Mouse (Mus musculus): ENCODE data around the gene Akirin1.

Gene Akirin1

DNA sequence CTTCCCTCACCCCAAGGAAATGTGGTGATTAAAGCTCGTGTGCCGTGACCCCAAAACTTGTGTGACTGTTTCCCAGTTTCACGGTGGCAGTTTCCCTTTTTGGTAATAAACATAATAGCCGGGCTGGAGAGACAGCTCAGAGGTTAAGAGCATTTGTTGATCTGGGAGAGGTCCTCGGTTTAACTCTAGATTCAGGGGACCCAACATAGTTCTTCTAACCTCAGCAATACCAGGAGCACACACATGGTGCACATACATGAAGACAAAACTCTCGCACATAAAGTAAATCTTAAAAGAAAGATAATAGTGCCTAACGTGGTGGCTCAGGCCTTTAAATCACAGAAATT is 31.7 kb downstream of the Akirin1 start:
- DNase-seq (ENCODE audit: low read depth, low spot score), result no peak

DNA sequence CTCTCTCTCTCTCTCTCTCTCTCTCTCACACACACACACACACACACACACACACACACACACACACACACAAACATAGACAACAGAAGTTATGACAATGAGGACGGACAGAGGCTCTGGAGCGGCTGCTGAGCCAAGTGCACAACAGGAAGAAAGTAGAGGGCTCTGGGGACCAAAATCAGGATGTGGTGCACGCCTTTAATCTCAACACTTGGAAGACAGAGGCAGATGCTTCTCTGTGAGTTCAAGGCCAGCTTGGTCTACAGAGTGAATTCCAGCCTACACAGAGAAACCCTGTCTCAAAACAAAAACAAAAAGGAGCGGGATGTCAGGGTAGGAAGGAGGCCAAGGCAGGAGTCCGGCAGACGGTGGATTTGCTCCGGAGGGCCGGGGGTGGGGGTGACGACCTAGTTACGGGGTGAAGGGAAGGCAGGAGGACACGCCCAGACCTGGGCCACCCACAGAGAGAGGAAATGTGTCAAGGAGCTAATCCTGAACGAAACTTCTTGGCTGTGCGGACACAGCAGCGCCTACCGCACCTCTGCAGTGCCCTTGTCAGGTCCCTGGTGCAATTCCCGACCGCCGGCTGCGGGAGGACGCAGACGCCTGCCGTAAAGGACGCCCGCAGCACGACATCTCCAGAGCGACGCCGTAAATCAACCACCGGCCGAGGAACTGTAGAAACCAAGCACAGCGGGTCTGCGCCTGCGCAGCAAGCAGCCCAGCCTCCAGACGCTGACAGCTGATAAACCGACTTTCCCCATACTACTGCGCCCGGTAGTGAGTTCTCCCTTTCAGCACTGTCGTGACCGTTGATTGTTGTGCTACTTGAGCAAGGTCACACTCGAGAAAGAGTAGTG is 32.3 kb downstream of the Akirin1 start, which contains the start of gene Ndufs5:
TSS of gene Ndufs5 (minus strand) at position 629 of the 860 bp plus-strand sequence.
- peak; percentile 97 for DNase-seq (ENCODE audit: low read depth, low spot score)

DNA sequence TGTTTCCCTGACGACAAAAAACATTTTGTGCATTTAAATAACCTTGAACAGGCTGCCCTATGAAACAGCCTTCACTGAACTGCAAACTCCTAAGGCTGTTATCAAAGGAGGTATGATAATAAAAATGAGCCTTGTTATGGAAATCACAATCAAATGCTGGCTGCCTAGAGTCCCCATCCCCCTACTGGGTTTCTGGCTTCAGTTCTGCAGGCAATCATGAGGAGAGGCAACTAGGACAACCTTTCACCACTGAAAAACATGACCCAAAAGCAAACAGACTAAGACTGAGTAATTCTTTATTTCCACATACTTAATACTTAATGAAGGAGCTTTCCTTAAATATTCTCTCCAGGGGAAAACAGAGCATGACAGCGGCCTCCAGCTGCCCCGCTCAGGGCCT is 37.7 kb downstream of the Akirin1 start:
- DNase-seq (ENCODE audit: low read depth, low spot score), result no peak

DNA sequence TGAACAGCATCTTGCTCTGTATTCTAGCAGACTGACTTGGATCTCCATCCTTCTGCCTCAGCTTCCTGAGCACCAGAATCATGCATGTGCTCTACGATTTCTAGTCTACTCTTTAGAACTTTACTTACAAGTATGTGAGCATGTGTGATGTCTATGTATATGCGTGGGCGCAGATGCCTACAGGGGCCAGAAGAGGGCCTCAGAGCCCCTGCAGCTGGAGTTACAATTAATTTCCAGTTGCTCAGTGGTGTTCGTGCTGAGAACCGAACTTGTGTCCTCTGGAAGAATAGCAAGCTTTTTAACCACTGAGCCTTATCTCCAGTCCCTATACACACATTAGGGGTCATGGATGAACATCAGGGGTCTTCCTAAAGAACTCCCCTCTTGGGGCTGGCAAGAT is 42.8 kb downstream of the Akirin1 start:
- no peak for DNase-seq (ENCODE audit: low read depth, low spot score)

DNA sequence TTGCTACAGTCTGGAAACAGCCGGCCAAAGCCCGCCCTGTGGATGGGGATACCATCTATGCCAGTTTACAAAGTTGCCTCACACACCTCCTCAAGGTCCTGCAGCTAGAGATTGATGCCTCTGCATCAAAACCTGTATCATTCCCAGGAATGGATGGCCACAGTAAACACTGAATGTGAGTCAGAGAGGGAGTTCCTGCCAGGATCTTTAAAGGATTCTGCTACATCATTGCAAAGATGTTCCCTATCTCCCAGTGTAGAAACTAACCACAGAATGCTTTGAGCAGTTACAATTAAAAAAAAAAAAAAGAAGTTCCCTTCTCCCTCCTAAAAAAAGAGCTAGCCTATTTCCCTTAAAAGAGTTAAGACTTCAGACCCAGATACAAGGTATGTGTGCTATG is 44.8 kb downstream of the Akirin1 start:
- DNase-seq (ENCODE audit: low read depth, low spot score), result no peak

DNA sequence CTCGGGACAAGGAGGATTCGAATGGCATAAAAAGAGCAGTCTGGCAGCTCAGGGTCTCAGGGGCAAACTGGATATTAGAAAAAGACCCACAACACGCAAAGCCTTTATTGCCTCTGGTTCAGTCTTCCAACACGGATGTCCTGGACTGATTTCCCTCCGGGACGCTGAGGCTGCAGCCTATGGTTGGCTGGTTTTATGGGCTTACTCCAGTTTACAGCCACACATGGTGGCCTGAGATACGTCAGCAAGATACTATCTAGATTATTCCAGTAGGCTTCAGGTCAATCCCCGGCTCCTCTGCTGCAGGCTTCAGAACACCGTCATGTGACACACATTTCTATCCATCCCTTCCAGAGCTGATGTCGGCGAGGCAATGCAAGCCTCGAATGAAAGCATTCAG is 56.8 kb downstream of the Akirin1 start:
- DNase-seq (ENCODE audit: low read depth, low spot score), result no peak

DNA sequence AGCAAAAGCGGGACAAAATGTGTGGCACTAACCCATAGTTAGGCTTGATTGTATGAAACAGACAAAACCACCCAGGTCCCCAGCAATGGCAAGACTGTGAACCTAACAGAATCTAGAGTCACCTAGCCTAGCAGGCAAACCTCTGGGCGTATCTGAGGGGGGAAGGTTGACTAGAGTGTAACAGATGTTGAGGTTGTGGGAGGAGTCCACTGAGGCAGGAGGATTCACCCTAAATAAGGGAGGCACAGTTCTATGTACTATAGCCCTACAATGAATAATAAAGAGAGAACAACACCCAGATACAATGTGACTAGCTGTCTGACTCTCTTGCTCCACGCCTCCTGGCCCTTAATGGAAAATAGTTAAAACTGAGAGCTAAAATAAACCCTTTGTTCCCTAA is 58.1 kb downstream of the Akirin1 start:
- DNase-seq (ENCODE audit: low read depth, low spot score), result no peak

DNA sequence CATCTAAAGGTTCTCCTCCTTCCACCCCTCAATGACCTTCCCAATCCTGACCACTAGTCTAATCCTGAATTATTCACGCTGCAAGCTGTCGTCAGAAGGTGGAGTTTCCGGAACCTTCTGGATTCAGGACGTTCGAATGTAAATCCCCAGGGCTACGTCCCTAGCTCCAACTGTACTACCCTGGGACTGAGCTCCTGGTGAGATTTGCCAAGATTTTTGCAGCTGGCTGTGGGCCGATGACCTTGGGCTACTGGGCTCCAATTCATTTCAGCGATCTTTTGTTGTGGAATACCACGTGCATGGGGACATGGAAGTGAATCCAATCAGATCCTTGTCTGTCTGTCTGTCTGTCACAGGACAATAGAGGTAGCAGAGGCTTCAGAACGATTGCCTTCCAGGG is 59.8 kb downstream of the Akirin1 start:
- DNase-seq (ENCODE audit: low read depth, low spot score), result no peak

DNA sequence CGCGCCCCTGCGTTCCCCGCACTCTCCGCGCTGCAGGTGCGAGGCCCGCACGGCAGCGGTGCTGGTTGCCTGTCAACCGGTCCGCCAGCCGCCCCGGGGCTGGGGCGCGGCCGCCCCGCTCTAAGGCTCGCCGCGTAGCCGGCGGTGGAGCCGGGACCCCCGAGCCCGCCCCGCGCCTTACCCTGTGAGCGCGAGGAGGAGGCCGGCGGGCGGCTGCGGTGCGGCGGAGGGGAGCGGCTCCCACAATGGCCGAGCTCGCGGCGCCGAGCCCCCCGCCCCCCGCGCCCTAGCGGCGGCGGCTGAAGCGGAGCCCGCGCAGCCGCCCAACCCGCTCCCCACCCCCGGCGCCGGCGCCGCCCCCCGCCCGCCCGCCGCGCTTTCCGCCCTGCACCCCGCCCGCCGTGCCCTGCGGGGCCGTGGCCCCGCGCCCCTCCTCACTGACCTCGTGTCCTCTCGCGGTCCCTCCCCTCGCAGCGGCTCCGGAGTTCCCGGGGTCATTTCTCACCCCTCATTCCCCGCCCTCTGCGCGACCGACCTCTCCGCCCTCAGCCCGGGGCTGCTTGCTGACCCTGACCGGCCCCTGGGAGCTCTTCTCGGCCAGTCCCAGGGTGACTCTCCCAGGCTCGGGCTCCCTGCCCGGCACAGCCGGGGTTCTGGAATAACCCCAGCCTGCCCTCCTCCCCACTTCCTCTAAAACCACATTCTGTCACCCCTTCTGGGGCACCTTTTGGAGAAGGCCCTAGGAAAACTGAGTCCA is 62.9 kb downstream of the Akirin1 start:
- no peak for DNase-seq (ENCODE audit: low read depth, low spot score)

DNA sequence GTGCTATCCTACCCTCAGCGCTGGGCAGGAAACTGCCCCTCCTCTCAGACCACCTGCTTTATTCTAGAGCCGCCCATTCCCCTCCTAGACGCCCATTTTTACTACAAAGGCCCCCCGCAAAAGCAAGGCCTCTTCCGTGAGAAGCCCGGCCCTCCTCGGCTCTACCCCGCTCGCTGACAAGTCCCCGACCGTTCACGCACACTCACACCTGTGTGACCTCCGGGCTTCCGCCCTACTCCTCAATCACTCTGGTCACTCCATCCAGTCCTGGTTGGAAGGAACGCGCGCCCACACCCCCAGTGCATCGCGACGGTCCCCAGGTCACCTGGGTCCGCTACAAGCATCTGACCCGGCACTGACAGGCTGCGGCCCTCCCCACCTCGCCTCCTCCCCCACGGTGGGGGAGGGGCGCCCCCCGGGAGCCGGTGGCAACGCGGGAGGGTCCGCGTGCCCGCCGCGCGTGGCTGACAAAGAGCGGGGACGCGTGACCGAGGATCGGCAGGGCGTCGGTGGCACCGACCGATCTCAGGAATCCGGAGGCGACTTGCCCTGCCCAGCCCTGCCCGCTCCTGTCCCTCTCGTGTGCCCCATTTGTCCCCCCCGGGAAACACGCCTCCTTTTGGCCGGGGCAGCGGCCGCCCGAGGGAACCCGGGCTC is 63.6 kb downstream of the Akirin1 start:
- no peak for DNase-seq (ENCODE audit: low read depth, low spot score)

DNA sequence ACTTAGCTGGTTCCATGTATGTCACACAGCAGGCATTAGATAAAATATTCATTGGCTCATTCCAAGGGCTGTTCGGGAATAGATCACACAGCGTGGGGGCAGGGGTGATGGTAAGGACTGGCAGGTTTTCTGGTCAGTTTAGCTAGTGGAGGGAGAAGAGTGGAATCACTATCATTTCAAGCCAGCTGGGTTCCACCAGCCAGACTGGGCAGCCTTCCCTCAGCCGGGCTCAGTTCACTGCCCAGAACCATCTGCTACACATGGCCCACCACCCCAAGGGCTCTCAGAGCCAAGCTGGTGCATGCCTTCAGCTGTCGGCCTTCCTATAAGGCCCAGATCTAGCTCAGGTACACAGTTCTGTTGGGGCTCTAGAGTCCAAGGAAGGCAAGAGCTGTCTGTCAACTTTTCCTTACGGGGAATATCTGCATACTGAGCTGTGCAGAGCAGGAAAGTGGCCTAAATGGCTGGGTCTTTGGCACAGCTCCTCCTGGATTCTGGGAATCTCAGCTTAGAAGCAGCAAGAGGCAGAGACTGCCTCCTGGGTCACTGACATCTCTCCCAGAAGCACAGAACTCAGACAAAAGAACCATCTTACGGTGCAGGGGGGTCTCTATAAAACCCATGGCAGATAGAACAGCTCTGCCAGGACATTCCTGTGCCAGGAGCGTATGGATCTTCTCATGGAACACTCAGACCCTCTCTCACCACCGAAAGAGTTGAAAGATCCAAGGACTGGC is 64.5 kb downstream of the Akirin1 start:
- DNase-seq (ENCODE audit: low read depth, low spot score), result no peak

DNA sequence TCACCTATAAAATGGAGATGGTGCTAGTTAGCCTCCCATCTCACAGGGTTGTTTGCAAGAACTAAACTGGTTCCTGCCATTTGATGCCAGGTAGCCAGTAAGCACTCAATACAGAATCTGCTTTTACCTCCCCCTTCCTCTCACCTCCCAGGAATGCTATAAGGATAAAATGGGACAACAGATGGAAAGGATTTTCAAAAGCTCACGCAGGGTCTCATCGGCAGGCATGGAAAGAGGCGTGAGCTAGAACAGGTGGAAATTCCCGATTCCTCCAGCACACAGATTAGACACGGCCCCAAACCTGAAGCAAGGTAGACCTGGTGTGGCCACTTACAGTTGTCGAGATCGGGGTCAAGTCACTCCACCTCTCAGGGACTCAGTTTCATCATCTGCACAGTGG is 65.1 kb downstream of the Akirin1 start:
- no peak for DNase-seq (ENCODE audit: low read depth, low spot score)
